Mouse (Mus musculus): ENCODE data around the gene Tmed3. TPM values are rescaled to one million over a fixed set of nuclear protein-coding genes. Genes with fewer than 3 reads are reported as not detected.

The Tmed3 gene
- 77.1 and 89.3 TPM in 2 replicates for polyA plus RNA-seq (2021; fragmentation: Nextera tagmentation)
- long read RNA-seq, experiment 1, transcript Tmed3-201 (3 exons, 1,346 nt): major isoform, 131 of 138 reads
- long read RNA-seq, experiment 1, partial matches to known transcripts: 4 of 138 reads
- long read RNA-seq, experiment 1, other reads (novel, unspliced or antisense): 3 of 138 reads
- long read RNA-seq, experiment 2, transcript Tmed3-201 (3 exons, 1,346 nt): major isoform, 117 of 124 reads
- long read RNA-seq, experiment 2, partial matches to known transcripts: 0 of 124 reads
- long read RNA-seq, experiment 2, other reads (novel, unspliced or antisense): 6 of 124 reads

DNA sequence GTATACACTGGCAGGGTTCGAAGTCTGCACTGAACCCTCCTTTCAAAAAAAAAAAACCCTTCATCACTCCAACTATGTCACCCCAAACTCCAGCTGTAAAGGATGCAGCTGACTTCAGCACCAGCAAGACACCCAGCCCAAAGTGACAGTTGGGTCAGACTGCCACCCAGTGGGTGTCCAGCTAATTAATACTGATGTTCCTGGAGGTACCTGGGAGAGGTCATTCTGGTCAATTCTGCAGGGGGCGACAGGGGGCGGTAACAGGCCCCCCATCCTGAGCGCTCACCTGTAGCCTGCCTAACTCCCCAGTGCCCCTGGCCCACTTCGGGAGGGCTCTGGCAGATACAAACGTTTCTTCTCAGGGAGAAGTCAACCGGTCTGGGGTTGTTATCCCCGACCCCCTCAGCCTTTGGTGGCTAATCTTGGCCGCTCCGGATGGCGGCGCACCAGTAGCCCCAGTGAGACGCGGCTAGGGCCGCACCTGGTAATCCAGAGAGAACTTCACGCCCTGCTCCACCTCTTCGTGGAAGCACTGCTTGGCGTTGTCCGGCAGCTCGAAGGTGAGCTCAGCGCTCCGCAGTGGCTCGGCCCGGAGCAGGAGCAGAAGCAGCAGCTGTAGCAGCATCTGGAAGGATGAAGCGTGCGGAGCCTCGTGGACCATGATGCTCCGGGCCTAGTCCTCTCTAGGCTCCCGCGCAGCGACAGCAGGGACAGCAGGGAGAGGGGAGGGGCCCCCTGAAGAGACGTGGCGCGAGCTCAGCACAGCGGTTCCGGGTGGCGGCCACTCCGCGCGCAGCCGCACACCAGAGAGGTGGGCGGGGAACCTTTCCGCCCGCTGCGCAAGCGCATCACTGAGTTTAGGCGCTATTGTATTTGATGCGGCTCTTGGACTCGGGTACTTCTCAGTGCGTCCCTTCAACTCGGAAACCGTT, at the start of gene Tmed3:
Gene Tmed3, minus strand, starts transcription at position 804 of the 932 bp plus-strand sequence.

DNA sequence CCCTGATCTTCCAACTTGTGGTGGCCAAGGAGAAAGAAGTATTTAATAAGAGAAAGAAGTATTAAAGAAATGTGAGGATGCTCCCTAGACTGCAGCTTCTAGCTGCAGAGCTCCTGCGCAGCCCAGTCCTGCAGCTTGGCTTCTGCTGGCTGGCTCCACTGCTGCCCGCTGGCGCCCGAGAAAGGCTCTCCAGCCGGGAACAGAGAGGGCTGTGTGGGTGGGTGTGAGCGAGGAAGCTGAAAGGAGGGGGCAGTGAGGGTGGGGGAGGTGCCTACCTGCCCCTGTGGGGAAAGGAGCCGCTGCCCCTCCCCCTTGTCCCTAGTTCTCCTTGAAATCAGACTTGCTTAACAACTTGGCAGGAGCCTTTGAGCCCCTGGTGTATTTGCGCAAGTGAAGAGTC, 33.4 kb upstream of the Tmed3 start, which contains the start of gene Ankrd34c:
Gene Ankrd34c, minus strand, starts transcription at position 181 of the 400 bp plus-strand sequence.

Other genes with a start within 250 kb of the Tmed3 start
- gene Minar1, start 81.9 kb downstream of the Tmed3 start, polyA plus RNA-seq (2021; fragmentation: Nextera tagmentation): 0.60 and 0.92 TPM in 2 replicates
- 1.4 and 1.5 TPM in 2 replicates for gene Ankrd34c, start 33.4 kb upstream of the Tmed3 start, polyA plus RNA-seq (2021; fragmentation: Nextera tagmentation)
- gene Rasgrf1, start 204.8 kb upstream of the Tmed3 start, polyA plus RNA-seq (2021; fragmentation: Nextera tagmentation): 185 and 214 TPM in 2 replicates